Mouse (Mus musculus) CH12.LX (cell line): ENCODE measurements around the gene Ank. TPM values are rescaled to one million over a fixed set of nuclear protein-coding genes. Genes with fewer than 3 reads are reported as not detected.

ENCODE experiments used
- DNase-seq: peaks from one replicate; pipeline ENCODE4 v3.0.0-alpha.2; 2013; ENCODE audit errors: extremely low read depth
- H3K27ac ChIP-seq: 2 replicates; pipeline ENCODE4 v1.5.1; 2012; ENCODE audit warnings: low read depth, mild to moderate bottlenecking, control low read depth, moderate library complexity; ENCODE audit not compliant: insufficient read depth
- H3K27me3 ChIP-seq: replicated peaks from 2 replicates; pipeline ENCODE3; 2012; ENCODE audit warnings: inconsistent platforms
- H3K36me3 ChIP-seq, 2 experiments: replicated peaks in 1 of 2; 2 replicates each; pipeline versions ENCODE3 to v1.6.1; 2012; ENCODE audit warnings: inconsistent platforms in 1 of 2, low read length in 1 of 2, mild to moderate bottlenecking in 1 of 2, mixed read lengths in 1 of 2, moderate library complexity in 1 of 2; ENCODE audit not compliant: control insufficient read depth in 1 of 2, insufficient read depth in 1 of 2
- H3K4me1 ChIP-seq, 2 experiments: 2 replicates each; pipeline ENCODE4 v1.6.1; 2012; ENCODE audit warnings: inconsistent platforms in 1 of 2, moderate library complexity in 1 of 2; ENCODE audit not compliant: insufficient read depth in 2 of 2, control insufficient read depth in 1 of 2
- H3K4me2 ChIP-seq: 2 replicates; pipeline ENCODE4 v1.6.1; 2012; ENCODE audit warnings: low read depth, mild to moderate bottlenecking, control low read depth; ENCODE audit not compliant: poor library complexity, insufficient read depth, severe bottlenecking
- H3K4me3 ChIP-seq, 3 experiments: fragments of 150-350 bp in 1 of 3; sonication (generic) in 1 of 3; replicated peaks in 1 of 3; 2 replicates each; pipeline versions ENCODE3 to v1.5.1; 2011 to 2012; ENCODE audit warnings: low read depth in 2 of 3, low read length in 2 of 3, mild to moderate bottlenecking in 2 of 3, moderate library complexity in 2 of 3, control low read depth in 1 of 3, improper control_type of control experiment in 1 of 3, inconsistent platforms in 1 of 3, mixed read lengths in 1 of 3; ENCODE audit not compliant: poor library complexity in 1 of 3
- H3K79me2 ChIP-seq: replicated peaks from 2 replicates; pipeline ENCODE4 v1.6.1; 2012; ENCODE audit warnings: mild to moderate bottlenecking, moderate library complexity; ENCODE audit not compliant: control insufficient read depth, poor library complexity, insufficient read depth, severe bottlenecking; ENCODE audit errors: extremely low read depth
- H3K9ac ChIP-seq: 2 replicates; pipeline ENCODE4 v1.6.1; 2012; ENCODE audit warnings: low read depth, mild to moderate bottlenecking, control low read depth, moderate library complexity; ENCODE audit not compliant: insufficient read depth
- H3K9me3 ChIP-seq: replicated peaks from 2 replicates; pipeline ENCODE3; 2012; ENCODE audit warnings: low read length, inconsistent platforms, mixed read lengths
- E2F4 ChIP-seq: IDR thresholded peaks from 2 replicates; pipeline ENCODE4 v1.6.1; 2011; ENCODE audit warnings: low read depth, low read length, improper control_type of control experiment; ENCODE audit not compliant: insufficient replicate concordance
- EP300 ChIP-seq: IDR thresholded peaks from 2 replicates; pipeline ENCODE4 v1.6.1; 2011; ENCODE audit warnings: low read length, improper control_type of control experiment
- ETS1 ChIP-seq: conservative IDR thresholded peaks from 2 replicates; pipeline ENCODE4 v1.6.1; 2012; ENCODE audit warnings: low read depth, mild to moderate bottlenecking, inconsistent platforms, low read length, improper control_type of control experiment, moderate library complexity
- GABPA ChIP-seq: IDR thresholded peaks from 2 replicates; pipeline ENCODE4 v1.6.1; 2012; ENCODE audit warnings: low read depth, low read length, improper control_type of control experiment, inconsistent platforms; ENCODE audit not compliant: insufficient replicate concordance
- JUN ChIP-seq: IDR thresholded peaks from 2 replicates; pipeline ENCODE4 v1.6.1; 2011; ENCODE audit warnings: low read depth, mild to moderate bottlenecking, low read length, improper control_type of control experiment, moderate library complexity; ENCODE audit not compliant: insufficient read depth
- KAT2A ChIP-seq: IDR thresholded peaks from 2 replicates; pipeline ENCODE4 v1.6.1; 2012; ENCODE audit warnings: low read length, improper control_type of control experiment, inconsistent platforms; ENCODE audit not compliant: insufficient replicate concordance
- MAZ ChIP-seq: IDR thresholded peaks from 2 replicates; pipeline ENCODE4 v1.6.1; 2012; ENCODE audit warnings: low read depth, mild to moderate bottlenecking, inconsistent platforms, low read length, improper control_type of control experiment, moderate library complexity
- MXI1 ChIP-seq: IDR thresholded peaks from 2 replicates; pipeline ENCODE4 v1.6.1; 2011; ENCODE audit warnings: mild to moderate bottlenecking, low read depth, low read length, improper control_type of control experiment
- NRF1 ChIP-seq: IDR thresholded peaks from 2 replicates; pipeline ENCODE4 v1.6.1; 2014; ENCODE audit warnings: low read depth, mild to moderate bottlenecking, inconsistent platforms, low read length, improper control_type of control experiment, moderate library complexity
- PAX5 ChIP-seq: IDR thresholded peaks from 2 replicates; pipeline ENCODE4 v1.6.1; 2012; ENCODE audit warnings: low read length, inconsistent platforms, mixed read lengths
- RAD21 ChIP-seq: IDR thresholded peaks from 2 replicates; pipeline ENCODE4 v1.6.1; 2011; ENCODE audit warnings: low read depth, mild to moderate bottlenecking, low read length, improper control_type of control experiment, moderate library complexity
- SMC3 ChIP-seq: IDR thresholded peaks from 2 replicates; pipeline ENCODE4 v1.6.1; 2011; ENCODE audit warnings: low read depth, low read length, improper control_type of control experiment
- ZMIZ1 ChIP-seq: IDR thresholded peaks from 2 replicates; pipeline ENCODE4 v1.6.1; 2012; ENCODE audit warnings: low read depth, mild to moderate bottlenecking, inconsistent platforms, low read length, improper control_type of control experiment
- dilution Hi-C: fragments of 300-500 bp; cut with MboI; formaldehyde crosslinking; loops from 2 replicates; pipeline ENCODE4 v1.14.3; 2020; ENCODE audit warnings: low sequenced_read_pairs; ENCODE audit not compliant: extremely low pct_unique_long_range_greater_than_20kb, extremely low pct_ligation_motif_present
- in situ Hi-C: fragments of 300-500 bp; cut with MboI; formaldehyde crosslinking; loops from 3 replicates; pipeline ENCODE4 v1.14.3; 2019; ENCODE audit warnings: low sequenced_read_pairs, low pct_ligation_motif_present, low pct_unique_long_range_greater_than_20kb, mixed read lengths
- polyA plus RNA-seq: library from polyadenylated mRNA; unstranded; fragments of >175 nt; gene quantifications from 2 replicates; pipeline ENCODE4 v1.2.1, GENCODE M21; 2012; ENCODE audit warnings: low read depth; ENCODE audit not compliant: insufficient read length
- total RNA-seq, 2 experiments: library from RNA; depleted of rRNA; stranded (reverse); fragments of 300-350 nt in 1 of 2; fragments of >200 nt in 1 of 2; gene quantifications; 2 replicates each; pipeline ENCODE4 v1.2.3; 2012 to 2014

Ank gene
- total and polyA plus RNA-seq, 3 experiments, result 4.6 to 12.4 (median 8.6) TPM

DNA sequence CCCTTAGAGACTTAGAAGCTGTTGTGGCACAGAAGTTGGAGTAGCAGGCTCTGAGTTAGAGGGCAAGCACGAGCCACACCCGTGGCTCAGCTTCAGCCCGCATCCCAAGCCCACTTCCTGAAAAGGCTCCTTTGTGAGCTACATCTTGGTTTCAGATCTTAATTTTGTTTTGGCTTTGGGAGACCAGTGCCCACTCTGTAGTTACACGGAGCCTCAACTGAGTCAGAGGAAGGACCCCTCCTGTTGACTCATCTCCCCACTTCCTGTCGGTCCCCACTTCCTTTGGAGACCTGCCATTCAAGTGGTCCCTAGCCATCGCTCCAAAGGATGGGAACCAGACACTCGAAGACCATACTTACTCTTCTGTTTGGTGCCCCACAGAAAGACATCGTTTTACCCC is 51.5 kb downstream of the Ank start:
- Histone ChIP-seq H3K4me2 (no peak overlapping the region), H3K27ac (no peak overlapping the region), H3K27me3 (no peaks in the 10 kb centered on the region), H3K36me3 (no peaks in the 10 kb centered on the region), H3K9me3 (no peaks in the 10 kb centered on the region), H3K9ac (no peak overlapping the region), H3K4me1 (peaks cover 0 to 15% of the 10 kb centered on the region in 2 experiments; a peak in 2 of 4 replicates), H3K79me2 (no peaks in the 10 kb centered on the region), H3K4me3 (no peak overlapping the region)
- in situ Hi-C loops, result no loop called here
- dilution Hi-C loops, result no loop called here
- no peak for DNase-seq
- TF ChIP-seq E2F4, result no peak
- TF ChIP-seq RAD21, result no peak
- no peak for TF ChIP-seq SMC3
- no peak for TF ChIP-seq MAZ
- no peak for TF ChIP-seq ETS1
- TF ChIP-seq NRF1, result no peak
- TF ChIP-seq ZMIZ1, result no peak
- no peak for TF ChIP-seq KAT2A
- TF ChIP-seq EP300, result no peak

- in situ Hi-C loops, result no loop called here
- dilution Hi-C loops, result no loop called here
Measured at GRCm38 (mm10) chr15:27519857-27520256, 53.4 kb downstream of the Ank start.

DNA sequence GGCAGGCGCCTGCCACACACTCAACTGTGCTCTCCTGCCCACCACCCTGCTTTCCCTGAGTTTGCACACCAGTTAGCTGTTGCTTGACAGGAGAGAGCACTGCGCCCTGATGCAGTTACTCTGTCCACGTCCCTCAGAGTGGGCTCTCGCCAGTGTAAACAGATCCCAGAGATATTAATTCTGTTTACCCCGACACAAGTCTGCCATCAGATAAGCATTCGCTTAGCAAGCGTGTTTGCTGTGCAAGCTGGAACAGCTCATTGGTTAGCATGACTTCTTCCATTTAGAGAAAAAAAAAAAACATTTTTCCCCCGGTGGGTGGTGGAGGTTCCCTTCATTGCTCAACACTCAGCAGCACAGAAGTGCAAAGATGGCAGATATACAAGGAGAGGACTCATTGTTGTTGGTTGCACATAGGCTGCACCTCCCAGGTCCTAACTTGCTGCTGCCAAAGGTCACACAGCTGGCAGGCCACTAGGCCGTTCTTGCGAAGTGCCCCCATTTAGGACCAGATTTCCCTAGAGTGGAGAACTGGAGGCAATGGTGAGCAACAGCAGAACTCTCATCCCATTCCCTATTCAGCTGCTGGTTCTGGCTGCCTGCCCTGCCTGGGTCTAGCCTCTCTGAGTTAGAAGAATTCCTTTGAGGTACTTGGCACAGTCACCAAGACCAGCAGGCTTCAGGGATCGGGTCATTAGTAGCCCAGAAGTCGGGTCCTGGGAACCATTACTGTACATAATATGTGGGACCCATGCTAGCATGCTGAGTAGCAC is 58.9 kb downstream of the Ank start:
- Histone ChIP-seq H3K36me3 (peaks cover 0 to 1% of the 10 kb centered on the region in 2 experiments), H3K4me2 (no peak overlapping the region), H3K9ac (no peak overlapping the region), H3K27me3 (no peaks in the 10 kb centered on the region), H3K4me3 (no peak overlapping the region), H3K79me2 (no peaks in the 10 kb centered on the region), H3K9me3 (no peaks in the 10 kb centered on the region), H3K27ac (no peak overlapping the region), H3K4me1 (peaks cover 0 to 3% of the 10 kb centered on the region in 2 experiments; a peak in 1 of 4 replicates)
- in situ Hi-C loops, result no loop called here
- DNase-seq, result no peak
- dilution Hi-C loops, result no loop called here
- no peak for TF ChIP-seq PAX5
- TF ChIP-seq MXI1, result no peak
- TF ChIP-seq ZMIZ1, result no peak

More at GRCm38 (mm10) chr15:27519857-27520256, 53.4 kb downstream of the Ank start:
- Histone ChIP-seq H3K4me1 (peaks cover 0 to 15% of the 10 kb centered on the region in 2 experiments; a peak in 2 of 4 replicates), H3K27ac (no peak overlapping the region), H3K4me2 (no peak overlapping the region), H3K4me3 (no peak overlapping the region), H3K79me2 (no peaks in the 10 kb centered on the region), H3K27me3 (no peaks in the 10 kb centered on the region), H3K9me3 (no peaks in the 10 kb centered on the region), H3K9ac (no peak overlapping the region), H3K36me3 (no peaks in the 10 kb centered on the region)
- TF ChIP-seq GABPA (no peak), JUN (no peak)
- DNase-seq, result no peak
